ENCODE assay signal across 13 mouse cellular contexts in genomic region chr9:49486805-49487656, GRCm38 (mm10). TPM values are rescaled to one million over a fixed set of nuclear protein-coding genes. Genes with fewer than 3 reads are reported as not detected.
DNase-seq lines count a peak whose midpoint lies in the region; ATAC-seq lines count a peak whose summit lies in the region.
"Had no signal": no experiment of that assay in that cellular context is flagged by ENCODE, and none has a peak within 500 bp of the region (broad histone marks: within the 10 kb centered on the region; RNA-seq: fewer than 3 reads in every experiment).

No protein-coding gene starts in this region.

- no peak overlapping the region for H3K4me3 ChIP-seq in forebrain, embryonic 11.5 days (ENCODE audit: low read depth, low read length)
- no peak overlapping the region for H3K4me3 ChIP-seq in forebrain, embryonic 14.5 days (ENCODE audit: low read depth, low read length)
- no peak overlapping the region for H3K4me3 ChIP-seq in hindbrain, embryonic 13.5 days
- H3K4me3 ChIP-seq in hindbrain, embryonic 10.5 days: no peak overlapping the region
- peak overlapping the region; percentile 94 for H3K4me3 ChIP-seq in megakaryocyte, embryonic 14.5 days (replicated peaks)
- H3K4me3 ChIP-seq in embryonic facial prominence, embryonic 13.5 days: no peak overlapping the region; the same call in 1 of the 2 replicates

- 0 out of 2 replicates have a peak overlapping the region, but pooled peaks have one; percentile 85 for H3K4me2 ChIP-seq in forebrain, embryonic 11.5 days (ENCODE audit: low read depth, low read length, severe bottlenecking)
- no peak overlapping the region for H3K4me2 ChIP-seq in forebrain, embryonic 14.5 days (ENCODE audit: low read length)
- H3K4me2 ChIP-seq in hindbrain, embryonic 13.5 days: peak overlapping the region; percentile 72; the same call in 1 of the 2 replicates
- peak overlapping the region; percentile 87; the same call in 1 of the 2 replicates for H3K4me2 ChIP-seq in embryonic facial prominence, embryonic 13.5 days

- WGBS in forebrain, embryonic 11.5 days: 74% methylated on average over 9 of the region's 9 CpGs
- 69% methylated on average over 9 of the region's 9 CpGs for WGBS in forebrain, embryonic 14.5 days
- 65% methylated on average over 9 of the region's 9 CpGs for WGBS in hindbrain, embryonic 13.5 days
- WGBS in hindbrain, embryonic 10.5 days: 74% methylated on average over 9 of the region's 9 CpGs
- 67% methylated on average over 9 of the region's 9 CpGs for WGBS in embryonic facial prominence, embryonic 13.5 days

- H3K9me3 ChIP-seq in forebrain, embryonic 11.5 days (ENCODE audit: control insufficient read depth, low read length): no peaks in the 10 kb centered on the region
- H3K9me3 ChIP-seq in forebrain, embryonic 14.5 days (replicated peaks; ENCODE audit: control insufficient read depth, low read length): no peaks in the 10 kb centered on the region
- no peaks in the 10 kb centered on the region for H3K9me3 ChIP-seq in hindbrain, embryonic 13.5 days
- no peaks in the 10 kb centered on the region for H3K9me3 ChIP-seq in hindbrain, embryonic 10.5 days
- no peaks in the 10 kb centered on the region for H3K9me3 ChIP-seq in megakaryocyte, embryonic 14.5 days
- no peaks in the 10 kb centered on the region for H3K9me3 ChIP-seq in embryonic facial prominence, embryonic 13.5 days
- H3K9me3 ChIP-seq: liver, embryonic 13.5 days had no signal

- H3K36me3 ChIP-seq in forebrain, embryonic 11.5 days (ENCODE audit: control insufficient read depth, insufficient read depth, low read length): no peaks in the 10 kb centered on the region
- no peaks in the 10 kb centered on the region for H3K36me3 ChIP-seq in forebrain, embryonic 14.5 days (ENCODE audit: control insufficient read depth, insufficient read depth, low read length)
- H3K36me3 ChIP-seq in hindbrain, embryonic 13.5 days: no peaks in the 10 kb centered on the region
- H3K36me3 ChIP-seq in hindbrain, embryonic 10.5 days: no peaks in the 10 kb centered on the region
- H3K36me3 ChIP-seq in megakaryocyte, embryonic 14.5 days (replicated peaks; ENCODE audit: low read length): no peaks in the 10 kb centered on the region
- no peaks in the 10 kb centered on the region for H3K36me3 ChIP-seq in embryonic facial prominence, embryonic 13.5 days
- H3K36me3 ChIP-seq: liver, embryonic 13.5 days had no signal

- H3K9ac ChIP-seq in forebrain, embryonic 11.5 days (ENCODE audit: low read length): no peak overlapping the region
- no peak overlapping the region for H3K9ac ChIP-seq in forebrain, embryonic 14.5 days (ENCODE audit: low read length)
- no peak overlapping the region for H3K9ac ChIP-seq in hindbrain, embryonic 13.5 days
- H3K9ac ChIP-seq in embryonic facial prominence, embryonic 13.5 days: no peak overlapping the region
- H3K9ac ChIP-seq: liver, embryonic 13.5 days had no signal

- H3K4me1 ChIP-seq in forebrain, embryonic 11.5 days (replicated peaks; ENCODE audit: control insufficient read depth, insufficient read depth, low read length): no peaks in the 10 kb centered on the region
- peaks cover 6% of the 10 kb centered on the region for H3K4me1 ChIP-seq in forebrain, embryonic 14.5 days (ENCODE audit: control insufficient read depth, insufficient read depth, low read length)
- peaks cover 20% of the 10 kb centered on the region for H3K4me1 ChIP-seq in hindbrain, embryonic 13.5 days (replicated peaks)
- H3K4me1 ChIP-seq in hindbrain, embryonic 10.5 days (replicated peaks): peaks cover 34% of the 10 kb centered on the region
- peaks cover 45% of the 10 kb centered on the region for H3K4me1 ChIP-seq in megakaryocyte, embryonic 14.5 days
- peaks cover 21% of the 10 kb centered on the region; the same call in 1 of the 2 replicates for H3K4me1 ChIP-seq in embryonic facial prominence, embryonic 13.5 days

- DNase-seq in forebrain, embryonic 11.5 days (ENCODE audit: low spot score): no peak
- DNase-seq in forebrain, embryonic 14.5 days (ENCODE audit: low spot score): no peak
- no peak for DNase-seq in hindbrain, embryonic 10.5 days (ENCODE audit: low spot score)
- DNase-seq: cerebellum, adult 11 months; kidney, adult 18-20 months; thymus, postnatal 25 days had no signal

- H3K27ac ChIP-seq in forebrain, embryonic 11.5 days (ENCODE audit: low read depth, low read length): no peak overlapping the region
- H3K27ac ChIP-seq in forebrain, embryonic 14.5 days (ENCODE audit: low read depth, low read length): no peak overlapping the region
- H3K27ac ChIP-seq in hindbrain, embryonic 13.5 days: no peak overlapping the region
- H3K27ac ChIP-seq in hindbrain, embryonic 10.5 days: no peak overlapping the region
- H3K27ac ChIP-seq in embryonic facial prominence, embryonic 13.5 days: no peak overlapping the region
- H3K27ac ChIP-seq: left cerebral cortex, adult 2 months; liver, embryonic 13.5 days had no signal

- no peaks in the 10 kb centered on the region for H3K27me3 ChIP-seq in forebrain, embryonic 11.5 days (ENCODE audit: control insufficient read depth, insufficient read depth, low read length)
- 0 out of 2 replicates have a peak, but pooled peaks cover 3% of the 10 kb centered on the region for H3K27me3 ChIP-seq in forebrain, embryonic 14.5 days (replicated peaks; ENCODE audit: control insufficient read depth, insufficient read depth, low read length)
- peaks cover 26% of the 10 kb centered on the region for H3K27me3 ChIP-seq in hindbrain, embryonic 13.5 days
- peaks cover 27% of the 10 kb centered on the region for H3K27me3 ChIP-seq in hindbrain, embryonic 10.5 days (ENCODE audit: insufficient read depth, poor library complexity, severe bottlenecking)
- H3K27me3 ChIP-seq in megakaryocyte, embryonic 14.5 days (replicated peaks): peaks cover 19% of the 10 kb centered on the region
- H3K27me3 ChIP-seq in embryonic facial prominence, embryonic 13.5 days: no peaks in the 10 kb centered on the region; the same call in 1 of the 2 replicates

- ATAC-seq in forebrain, embryonic 11.5 days (replicated peaks; ENCODE audit: low FRiP score): no peak
- ATAC-seq in forebrain, embryonic 14.5 days: no peak
- ATAC-seq in hindbrain, embryonic 13.5 days (ENCODE audit: low FRiP score): no peak
- no peak for ATAC-seq in megakaryocyte, adult 5-6 weeks (ENCODE audit: poor library complexity, severe bottlenecking)
- ATAC-seq in embryonic facial prominence, embryonic 13.5 days (ENCODE audit: insufficient number of reproducible peaks, insufficient read depth, low FRiP score, low TSS enrichment, low read depth): no peak
- ATAC-seq in frontal cortex, adult (ENCODE audit: low TSS enrichment): no peak

RNA-seq across cellular contexts. Expression of gene Ttc12, which starts 1.0 kb away (rescaled TPM):
- polyA plus RNA-seq in forebrain, embryonic 11.5 days (2014; fragmentation: Nextera tagmentation; extraction: Ambion mirVana): 1.9 and 2.0 TPM in 2 replicates
- 0.98 and 1.0 TPM in 2 replicates for polyA plus RNA-seq in forebrain, embryonic 14.5 days (2014; fragmentation: Nextera tagmentation; extraction: Ambion mirVana)
- 2.2 and 2.5 TPM in 2 replicates for polyA plus RNA-seq in hindbrain, embryonic 13.5 days (2015; fragmentation: Nextera tagmentation; extraction: Ambion mirVana)
- polyA plus RNA-seq in hindbrain, embryonic 10.5 days (2016; fragmentation: Nextera tagmentation; extraction: Ambion mirVana): 1.9 and 2.7 TPM in 2 replicates
- 0.04 TPM in 1 of 2 replicates, not detected in the other for polyA plus RNA-seq in megakaryocyte, embryonic 14.5 days (2012; ENCODE audit: insufficient read depth, low replicate concordance)
- total RNA-seq in megakaryocyte, adult 5-6 weeks (2015): 1.4 and 1.7 TPM in 2 replicates
- 1.7 and 1.9 TPM in 2 replicates for total RNA-seq in megakaryocyte, adult 5-6 weeks (2017)
- 1.6 and 2.0 TPM in 2 replicates for polyA plus RNA-seq in embryonic facial prominence, embryonic 13.5 days (2015; fragmentation: Nextera tagmentation; extraction: Ambion mirVana)
